Mouse (Mus musculus) inflammation-experienced regulatory T-cells, adult 6 months (primary cell): ENCODE data around the gene Mrc2. TPM values are rescaled to one million over a fixed set of nuclear protein-coding genes. Genes with fewer than 3 reads are reported as not detected.

Source experiments
- ATAC-seq: one replicate; pipeline ENCODE4 v1.8.0; 2017
- polyA plus RNA-seq, 3 experiments: library from polyadenylated mRNA; unstranded; fragments of 100-300 nt; shearing (Covaris generic); gene quantifications; one replicate each; pipeline ENCODE4 v1.2.1; 2017

Mrc2 gene
- polyA plus RNA-seq, 3 experiments from 2014 or later: not detected

DNA sequence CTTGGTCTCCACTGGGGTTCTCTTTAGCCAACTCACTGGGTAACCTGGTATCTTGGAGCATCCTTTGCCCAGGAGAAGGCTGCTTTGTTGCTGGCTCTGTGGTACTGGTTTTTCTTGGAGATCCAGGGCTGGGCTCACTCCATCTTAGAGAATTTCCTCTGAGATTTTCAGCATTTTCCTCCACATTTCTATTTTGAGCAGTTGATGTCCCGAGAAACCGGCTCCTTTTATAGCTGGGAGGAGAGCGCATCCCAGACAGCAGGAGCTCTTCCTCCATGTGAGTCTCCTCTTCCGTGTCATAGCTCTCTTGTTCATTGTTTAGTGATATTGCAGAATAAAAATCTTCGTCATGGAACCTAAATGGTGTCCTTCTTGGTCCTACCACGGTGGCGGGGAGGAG lies 97.8 kb downstream of the Mrc2 start:
- ATAC-seq: no peak

Other genes starting within 250 kb of the Mrc2 start
- not detected for gene Efcab3, start 229.1 kb upstream of the Mrc2 start, polyA plus RNA-seq
- 10 to 100 TPM; 12.5 to 21.4 (median 20.0) TPM for gene Mettl2, start 166.2 kb upstream of the Mrc2 start, polyA plus RNA-seq
- gene Gm10842, start 145.8 kb upstream of the Mrc2 start, polyA plus RNA-seq: not detected
- gene Tlk2, start 113.8 kb upstream of the Mrc2 start, polyA plus RNA-seq: 10 to 100 TPM; 18.1 to 28.7 (median 20.4) TPM
- not detected for gene March10, start 164.1 kb downstream of the Mrc2 start, polyA plus RNA-seq